Mouse (Mus musculus): ENCODE data around the gene Sbds.

- TF ChIP-seq CEBPB (IDR thresholded peaks at IDR 0.05; ENCODE audit: low read depth) (no peak), CTCF (IDR thresholded peaks at IDR 0.05; ENCODE audit: control insufficient read depth, insufficient read depth, insufficient read length) (no peak), MAX (IDR thresholded peaks at IDR 0.05) (no peak), USF1 (IDR thresholded peaks at IDR 0.05; ENCODE audit: low read depth) (no peak)
These were observed 51.4 kb downstream of the Sbds start for GRCm38 (mm10) chr5:130203948-130204347.
